Mouse (Mus musculus): ENCODE data around the gene Fam240b. TPM values are rescaled to one million over a fixed set of nuclear protein-coding genes. Genes with fewer than 3 reads are reported as not detected.
"Not testable (repeated sequence)": the region's sequence is repeated elsewhere in the genome, so short reads cannot be mapped to it uniquely, and the experiment has no call there.

Gene Fam240b
- polyA plus RNA-seq, 1 experiment, result not detected

- peak; percentile 15 for DNase-seq (ENCODE audit: low read depth)
- no peak for TF ChIP-seq POLR2A (IDR thresholded peaks at IDR 0.05; ENCODE audit: borderline replicate concordance, extremely low read depth, insufficient read depth, insufficient read length, poor library complexity, severe bottlenecking)
- TF ChIP-seq CTCF (IDR thresholded peaks at IDR 0.05; ENCODE audit: borderline replicate concordance, extremely low read depth, insufficient read depth, insufficient read length), result no peak
Measured at GRCm38 (mm10) chr13:64465166-64465565, 32.4 kb downstream of the Fam240b start.

- TF ChIP-seq POLR2A (IDR thresholded peaks at IDR 0.05; ENCODE audit: borderline replicate concordance, extremely low read depth, insufficient read depth, insufficient read length, poor library complexity, severe bottlenecking) (no peak), CTCF (IDR thresholded peaks at IDR 0.05; ENCODE audit: borderline replicate concordance, extremely low read depth, insufficient read depth, insufficient read length) (no peak)
- peak; percentile 29 for DNase-seq (ENCODE audit: low read depth)
Measured at GRCm38 (mm10) chr13:64462581-64462980, 35.0 kb downstream of the Fam240b start.

- TF ChIP-seq CTCF (IDR thresholded peaks at IDR 0.05; ENCODE audit: borderline replicate concordance, extremely low read depth, insufficient read depth, insufficient read length), result no peak
- TF ChIP-seq POLR2A (IDR thresholded peaks at IDR 0.05; ENCODE audit: borderline replicate concordance, extremely low read depth, insufficient read depth, insufficient read length, poor library complexity, severe bottlenecking), result no peak
Measured at GRCm38 (mm10) chr13:64458181-64458580, 39.4 kb downstream of the Fam240b start.

GRCm38 (mm10) chr13:64457225-64457978 is 40.2 kb downstream of the Fam240b start:
- not testable (repeated sequence) for DNase-seq (ENCODE audit: low read depth)

More at GRCm38 (mm10) chr13:64458181-64458580, 39.4 kb downstream of the Fam240b start:
- no peak for DNase-seq (ENCODE audit: low read depth)

GRCm38 (mm10) chr13:64450001-64450794 is 47.4 kb downstream of the Fam240b start:
- no peak for TF ChIP-seq POLR2A (IDR thresholded peaks at IDR 0.05; ENCODE audit: borderline replicate concordance, extremely low read depth, insufficient read depth, insufficient read length, poor library complexity, severe bottlenecking)
- no peak for TF ChIP-seq CTCF (IDR thresholded peaks at IDR 0.05; ENCODE audit: borderline replicate concordance, extremely low read depth, insufficient read depth, insufficient read length)
- no peak for DNase-seq (ENCODE audit: low read depth)

GRCm38 (mm10) chr13:64448729-64449128 is 48.9 kb downstream of the Fam240b start:
- no peak for DNase-seq (ENCODE audit: low read depth)
- TF ChIP-seq CTCF (IDR thresholded peaks at IDR 0.05; ENCODE audit: borderline replicate concordance, extremely low read depth, insufficient read depth, insufficient read length) (no peak), POLR2A (IDR thresholded peaks at IDR 0.05; ENCODE audit: borderline replicate concordance, extremely low read depth, insufficient read depth, insufficient read length, poor library complexity, severe bottlenecking) (no peak)

- DNase-seq (ENCODE audit: low read depth), result peak; percentile 51
- no peak for TF ChIP-seq POLR2A (IDR thresholded peaks at IDR 0.05; ENCODE audit: borderline replicate concordance, extremely low read depth, insufficient read depth, insufficient read length, poor library complexity, severe bottlenecking)
- TF ChIP-seq CTCF (IDR thresholded peaks at IDR 0.05; ENCODE audit: borderline replicate concordance, extremely low read depth, insufficient read depth, insufficient read length), result peak; percentile 63
Measured at GRCm38 (mm10) chr13:64447947-64448346, 49.6 kb downstream of the Fam240b start.

GRCm38 (mm10) chr13:64445254-64445920 is 52.2 kb downstream of the Fam240b start:
- TF ChIP-seq CTCF (IDR thresholded peaks at IDR 0.05; ENCODE audit: borderline replicate concordance, extremely low read depth, insufficient read depth, insufficient read length), result no peak
- no peak for TF ChIP-seq POLR2A (IDR thresholded peaks at IDR 0.05; ENCODE audit: borderline replicate concordance, extremely low read depth, insufficient read depth, insufficient read length, poor library complexity, severe bottlenecking)
- peak; percentile 22 for DNase-seq (ENCODE audit: low read depth)

GRCm38 (mm10) chr13:64443263-64443894 is 54.2 kb downstream of the Fam240b start:
- peak; percentile 85 for DNase-seq (ENCODE audit: low read depth)
- TF ChIP-seq POLR2A (IDR thresholded peaks at IDR 0.05; ENCODE audit: borderline replicate concordance, extremely low read depth, insufficient read depth, insufficient read length, poor library complexity, severe bottlenecking), result no peak
- TF ChIP-seq CTCF (IDR thresholded peaks at IDR 0.05; ENCODE audit: borderline replicate concordance, extremely low read depth, insufficient read depth, insufficient read length), result peak; percentile 63; the same call in 1 of the 2 replicates

GRCm38 (mm10) chr13:64440592-64440991 is 57.0 kb downstream of the Fam240b start:
- no peak for DNase-seq (ENCODE audit: low read depth)
- no peak for TF ChIP-seq POLR2A (IDR thresholded peaks at IDR 0.05; ENCODE audit: borderline replicate concordance, extremely low read depth, insufficient read depth, insufficient read length, poor library complexity, severe bottlenecking)
- TF ChIP-seq CTCF (IDR thresholded peaks at IDR 0.05; ENCODE audit: borderline replicate concordance, extremely low read depth, insufficient read depth, insufficient read length), result no peak

- TF ChIP-seq CTCF (IDR thresholded peaks at IDR 0.05; ENCODE audit: borderline replicate concordance, extremely low read depth, insufficient read depth, insufficient read length), result no peak
- TF ChIP-seq POLR2A (IDR thresholded peaks at IDR 0.05; ENCODE audit: borderline replicate concordance, extremely low read depth, insufficient read depth, insufficient read length, poor library complexity, severe bottlenecking), result no peak
- DNase-seq (ENCODE audit: low read depth), result no peak
Measured at GRCm38 (mm10) chr13:64439471-64439870, 58.1 kb downstream of the Fam240b start.
